Mouse (Mus musculus) left cerebral cortex, postnatal 10 days (tissue): Measurements from ENCODE around the gene Glis2. TPM values are rescaled to one million over a fixed set of nuclear protein-coding genes. Genes with fewer than 3 reads are reported as not detected.
A peak's percentile ranks its signal among the peaks of the same experiment; 100 is the strongest.

Experiments used
- DNase-seq, 2 experiments: peaks; one replicate each; pipeline ENCODE4 v3.0.0; 2021 to 2022; ENCODE audit warnings: low spot score in 2 of 2, mixed read lengths in 1 of 2; ENCODE audit errors: extremely low spot score in 1 of 2
- intact Hi-C: fragments of 180-260 bp; cut with DNase I; formaldehyde crosslinking; loops from one replicate; pipeline ENCODE4 v1.15.1; 2025
- total RNA-seq, 2 experiments: library from RNA; stranded (reverse); gene quantifications; 2 replicates each; pipeline ENCODE4 v1.2.3; 2021

Glis2 gene
- total RNA-seq, 2 experiments from 2014 or later: 15.9 to 18.9 TPM

- DNase-seq: peak in 1 of 2 experiments; percentile 70
- intact Hi-C loops: no loop called here
Measured at GRCm38 (mm10) chr16:4647651-4648141, 53.2 kb downstream of the Glis2 start.

GRCm38 (mm10) chr16:4648416-4649023, 54.0 kb downstream of the Glis2 start:
- DNase-seq: no peak
- intact Hi-C loops: no loop called here

GRCm38 (mm10) chr16:4649211-4649610, 54.7 kb downstream of the Glis2 start:
- intact Hi-C loops: no loop called here
- no peak for DNase-seq

- intact Hi-C loops: no loop called here
- DNase-seq: peak in 1 of 2 experiments; percentile 18
Measured at GRCm38 (mm10) chr16:4649692-4650091, 55.2 kb downstream of the Glis2 start.

- intact Hi-C loops: no loop called here
- DNase-seq: no peak
Measured at GRCm38 (mm10) chr16:4650161-4650560, 55.6 kb downstream of the Glis2 start.

- DNase-seq: no peak
- intact Hi-C loops: no loop called here
Measured at GRCm38 (mm10) chr16:4651081-4651480, 56.6 kb downstream of the Glis2 start.

- intact Hi-C loops: no loop called here
- no peak for DNase-seq
Measured at GRCm38 (mm10) chr16:4651624-4652023, 57.1 kb downstream of the Glis2 start.

GRCm38 (mm10) chr16:4652707-4653416, 58.3 kb downstream of the Glis2 start:
- intact Hi-C loops: no loop called here
- no peak for DNase-seq

GRCm38 (mm10) chr16:4654706-4655105, 60.2 kb downstream of the Glis2 start:
- intact Hi-C loops: no loop called here
- peak in 1 of 2 experiments; percentile 68 for DNase-seq

- intact Hi-C loops: no loop called here
- DNase-seq: no peak
Measured at GRCm38 (mm10) chr16:4655251-4655734, 60.8 kb downstream of the Glis2 start.

- intact Hi-C loops: no loop called here
- peak in 1 of 2 experiments; percentile 64 for DNase-seq
Measured at GRCm38 (mm10) chr16:4655764-4656570, 61.5 kb downstream of the Glis2 start.

- intact Hi-C loops: no loop called here
- no peak for DNase-seq
Measured at GRCm38 (mm10) chr16:4656571-4657081, 62.1 kb downstream of the Glis2 start.

- intact Hi-C loops: no loop called here
- peak in 1 of 2 experiments; percentile 77 for DNase-seq
Measured at GRCm38 (mm10) chr16:4658781-4659245, 64.3 kb downstream of the Glis2 start.

- intact Hi-C loops: no loop called here
- no peak for DNase-seq
Measured at GRCm38 (mm10) chr16:4659326-4659725, 64.8 kb downstream of the Glis2 start.

GRCm38 (mm10) chr16:4661605-4662004, 67.1 kb downstream of the Glis2 start:
- intact Hi-C loops: no loop called here
- DNase-seq: no peak

- no peak for DNase-seq
- intact Hi-C loops: no loop called here
Measured at GRCm38 (mm10) chr16:4663806-4664205, 69.3 kb downstream of the Glis2 start.

GRCm38 (mm10) chr16:4665726-4666125, 71.2 kb downstream of the Glis2 start:
- intact Hi-C loops: loop anchor here (2.0 kb wide), 1 partner anchor 35 kb away; no protein-coding TSS in a partner anchor
- DNase-seq: no peak

- DNase-seq: peak; percentile 83 to 88
- intact Hi-C loops: loop anchor here (2.0 kb wide), 1 partner anchor 36 kb away; no protein-coding TSS in a partner anchor
Measured at GRCm38 (mm10) chr16:4667190-4667808, 72.8 kb downstream of the Glis2 start.
